Mouse (Mus musculus) adrenal gland, adult 2 months (tissue): Measurements from ENCODE around the gene Kcnj2. TPM values are rescaled to one million over a fixed set of nuclear protein-coding genes. Genes with fewer than 3 reads are reported as not detected.

Source experiments
- DNase-seq: peaks from one replicate; pipeline ENCODE4 v3.0.0; 2021
- long read RNA-seq: library from polyadenylated mRNA; stranded (forward); transcript quantifications from one replicate; pipeline ENCODE4 v2.0.0, GENCODE M21; 2021
- polyA plus RNA-seq: library from polyadenylated mRNA; depleted of rRNA; stranded (reverse); fragments of >200 nt; gene quantifications from 2 replicates; pipeline ENCODE4 v1.2.3, GENCODE M21; 2012; rRNA removed
- total RNA-seq, 2 experiments: library from RNA; stranded (reverse); gene quantifications; 2 replicates each; pipeline ENCODE4 v1.2.3; 2021

Kcnj2 gene
- 10 to 100 TPM in 1 of 2 experiments, 1 to 10 TPM in 1; 9.9 to 10.7 TPM for total RNA-seq
- polyA plus RNA-seq: 0.44 and 0.64 TPM in 2 replicates
- long read RNA-seq, full-length matches to known transcripts: 1 of 3 reads
- long read RNA-seq, partial matches to known transcripts: 0 of 3 reads
- long read RNA-seq, other reads (novel, unspliced or antisense): 2 of 3 reads

DNA sequence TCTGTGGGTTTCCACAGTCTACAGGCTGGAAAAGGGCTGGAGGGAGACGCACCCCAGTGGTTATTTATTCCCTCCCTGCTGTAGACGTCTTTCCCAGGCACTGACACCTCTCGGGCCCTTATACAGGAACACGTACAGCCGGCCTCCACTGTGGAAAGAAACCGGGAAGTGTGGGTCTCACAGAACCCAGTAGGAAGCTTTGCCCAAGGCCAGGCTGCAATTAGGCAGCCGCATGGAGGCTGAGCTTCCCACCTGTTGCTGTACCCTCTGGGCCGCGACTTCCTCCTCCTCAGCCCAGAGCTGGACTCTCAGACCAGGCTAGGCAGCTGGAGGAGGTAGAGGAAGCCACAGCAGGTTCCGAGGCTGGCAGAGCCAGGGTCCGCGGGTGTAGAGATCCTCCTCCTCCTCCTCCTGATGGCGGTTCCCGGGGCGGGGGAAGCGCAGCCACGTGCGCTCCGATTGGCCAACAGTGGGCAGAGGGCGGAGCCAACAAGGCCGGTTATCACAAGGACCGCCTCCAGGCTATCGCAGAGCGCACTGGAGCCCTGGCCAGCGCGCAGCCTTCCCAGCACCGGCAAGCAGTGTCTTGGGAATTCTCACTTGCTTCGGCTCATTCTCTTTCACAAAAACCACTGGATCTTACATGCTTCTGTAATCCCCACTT, at the start of gene Kcnj2:
TSS of gene Kcnj2 (plus strand) at position 530 of the 664 bp plus-strand sequence.
- DNase-seq: peak; percentile 98

- no peak for DNase-seq
Observed at GRCm38 (mm10) chr11:111016206-111016605, 49.8 kb upstream of the Kcnj2 start.

DNA sequence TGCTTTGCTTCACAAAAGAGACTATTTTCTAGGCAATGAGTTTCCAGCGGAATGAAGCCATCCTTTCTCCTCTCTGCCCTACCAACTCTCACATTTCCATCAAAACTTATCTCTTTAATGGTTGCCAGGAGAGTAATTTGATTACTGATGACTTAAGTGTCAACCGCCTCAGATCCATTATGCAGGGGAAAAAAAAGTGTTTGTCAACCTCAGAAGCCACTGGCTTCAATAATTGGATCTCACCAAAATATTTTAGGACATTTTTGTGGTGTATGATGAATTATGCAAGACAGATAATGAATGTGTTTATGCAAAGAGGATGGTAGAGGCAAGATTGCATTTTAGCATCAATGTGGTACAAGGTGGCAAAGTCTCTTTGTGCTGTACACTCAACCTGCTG, 45.8 kb upstream of the Kcnj2 start:
- DNase-seq: no peak

GRCm38 (mm10) chr11:111022681-111023281, 43.2 kb upstream of the Kcnj2 start:
- no peak for DNase-seq

GRCm38 (mm10) chr11:111042175-111042574, 23.8 kb upstream of the Kcnj2 start:
- no peak for DNase-seq

DNA sequence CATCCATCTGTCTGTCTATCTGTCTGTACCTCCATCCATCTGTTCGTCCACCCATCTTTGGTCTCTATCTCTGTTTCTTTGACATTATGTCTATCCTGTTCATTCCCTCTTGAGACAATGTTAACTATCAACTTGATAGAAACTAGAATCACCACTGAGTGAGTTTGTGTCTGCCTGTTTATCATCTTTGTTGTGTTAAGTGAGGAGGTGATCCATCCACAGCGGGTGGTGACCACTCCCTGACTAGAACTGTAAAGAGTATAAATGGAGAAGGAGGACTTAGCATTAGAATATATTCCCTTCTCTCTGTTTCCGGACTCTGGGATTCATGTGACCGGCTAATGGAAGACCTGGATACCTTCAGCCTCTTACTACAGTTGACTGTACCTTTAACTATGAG, 22.7 kb upstream of the Kcnj2 start:
- DNase-seq: no peak

GRCm38 (mm10) chr11:111054252-111054651, 11.7 kb upstream of the Kcnj2 start:
- DNase-seq: no peak

GRCm38 (mm10) chr11:111054854-111055822, 10.8 kb upstream of the Kcnj2 start:
- DNase-seq: peak; percentile 7

- peak; percentile 49 for DNase-seq
Observed at GRCm38 (mm10) chr11:111056030-111056429, 9.9 kb upstream of the Kcnj2 start.

DNA sequence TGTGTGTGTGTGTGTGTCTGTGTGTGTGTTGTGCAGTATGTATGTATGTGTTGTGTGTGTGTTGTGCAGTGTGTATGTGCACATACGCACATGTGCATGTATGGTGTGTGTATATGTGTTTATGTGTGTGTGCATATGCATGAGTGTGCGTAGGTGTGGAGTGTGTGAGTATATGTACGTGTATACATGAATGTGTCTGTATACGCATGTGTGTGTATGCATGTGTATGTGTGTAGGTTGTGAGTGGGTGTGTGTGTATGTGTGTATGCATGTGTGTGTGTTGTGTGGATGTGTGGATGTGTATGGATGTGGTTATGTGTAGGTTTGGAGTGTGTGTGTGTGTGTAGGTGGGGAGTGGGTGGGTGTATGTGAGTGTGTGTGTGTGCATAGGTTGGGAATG, 8.5 kb upstream of the Kcnj2 start:
- no peak for DNase-seq

DNA sequence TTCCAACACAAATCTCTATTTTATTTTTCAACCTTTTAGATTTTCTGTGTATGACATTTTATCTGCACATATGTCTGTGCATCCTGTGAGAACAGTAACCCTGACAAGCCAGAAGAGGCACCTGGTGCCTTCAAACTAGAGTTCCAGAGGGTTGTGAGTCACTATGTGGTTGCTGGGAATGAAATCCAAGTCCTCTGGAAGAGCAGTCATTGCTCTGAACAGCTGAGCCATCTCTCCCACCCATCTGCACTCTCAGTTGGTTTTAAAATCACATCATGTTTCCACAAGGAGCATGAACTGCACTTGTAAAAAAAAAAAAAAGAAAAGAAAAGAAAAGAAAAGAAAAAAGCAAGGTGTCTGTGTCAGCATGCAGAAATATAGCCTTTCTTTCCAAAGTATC, 6.5 kb upstream of the Kcnj2 start:
- no peak for DNase-seq

DNA sequence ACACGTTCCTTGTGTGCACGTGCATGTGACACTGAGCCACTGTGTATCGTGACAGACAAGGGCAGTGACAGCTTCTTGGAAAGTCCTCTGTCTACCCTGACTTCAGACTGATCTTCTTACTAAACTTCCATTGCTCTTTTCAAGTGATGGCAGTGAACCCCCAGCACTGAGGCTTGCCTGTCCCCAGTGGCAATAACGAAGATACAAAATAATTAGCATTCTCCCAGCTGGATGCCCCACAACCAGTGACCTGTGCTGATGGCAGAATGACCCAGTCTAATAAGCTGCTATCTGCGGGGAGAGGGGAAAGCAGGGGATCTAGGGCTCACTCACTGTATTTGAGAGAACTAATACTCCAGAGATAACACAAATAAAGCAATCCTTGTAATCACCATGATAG, 5.7 kb upstream of the Kcnj2 start:
- DNase-seq: no peak

- DNase-seq: peak; percentile 58
Observed at GRCm38 (mm10) chr11:111064751-111065527, 1.0 kb upstream of the Kcnj2 start.

DNA sequence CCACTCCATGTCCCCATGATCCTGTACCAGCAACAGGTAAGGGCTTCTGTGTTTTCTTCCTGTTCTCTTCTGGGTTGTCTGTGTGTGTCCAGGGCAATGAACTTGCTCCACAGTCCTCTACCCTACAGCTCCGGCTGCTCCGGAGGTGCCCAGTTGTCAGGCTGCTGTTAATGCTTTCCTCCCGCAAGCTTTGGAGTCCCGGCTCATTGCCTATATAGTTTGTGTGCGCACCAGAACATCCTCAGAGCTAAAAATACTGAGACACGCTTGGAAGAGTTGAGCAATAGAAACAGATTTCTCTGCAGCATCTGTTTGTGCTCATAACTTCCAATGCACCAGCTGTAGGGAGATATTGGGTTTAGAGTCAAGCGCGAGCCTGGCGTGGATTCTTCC, 331 bp downstream of the Kcnj2 start:
- DNase-seq: no peak

DNA sequence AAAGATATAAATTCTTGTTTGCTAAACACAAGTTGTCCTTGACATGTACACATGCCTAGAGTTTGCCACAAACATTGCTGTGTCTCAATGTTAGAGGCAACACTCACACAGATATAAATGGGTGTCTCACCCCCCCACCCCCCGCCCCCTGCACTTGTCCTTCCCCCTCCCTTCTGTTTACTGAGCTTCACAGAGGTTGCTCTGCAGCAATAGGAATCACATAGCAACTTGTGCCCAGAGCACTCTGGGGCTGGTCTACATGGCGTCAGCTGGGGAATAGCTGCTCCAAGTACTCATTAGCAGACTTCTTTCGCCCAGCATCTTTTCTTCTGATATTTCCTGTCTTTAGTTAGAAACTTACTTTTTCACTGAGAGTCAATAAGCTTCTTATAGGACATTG, 1.8 kb downstream of the Kcnj2 start:
- no peak for DNase-seq

DNA sequence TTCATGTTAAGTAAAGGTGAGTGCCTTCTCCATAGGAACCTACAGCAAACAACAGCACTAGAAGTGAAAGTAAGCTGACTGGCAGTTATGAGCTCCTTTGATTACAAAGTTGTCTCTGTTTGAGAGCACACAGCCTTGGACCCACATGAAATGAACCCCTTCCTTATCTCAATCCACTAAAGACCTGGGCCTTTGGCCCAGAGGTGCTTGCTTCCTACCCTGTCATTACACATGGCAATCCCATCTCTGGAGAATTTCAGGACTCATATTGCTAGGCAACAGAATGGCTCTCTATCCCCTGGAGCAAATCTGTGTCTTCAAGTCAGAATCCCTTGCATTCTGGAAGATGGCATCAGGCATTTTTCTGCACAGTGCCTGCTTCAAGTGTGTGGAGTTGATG, 4.5 kb downstream of the Kcnj2 start:
- DNase-seq: no peak

DNA sequence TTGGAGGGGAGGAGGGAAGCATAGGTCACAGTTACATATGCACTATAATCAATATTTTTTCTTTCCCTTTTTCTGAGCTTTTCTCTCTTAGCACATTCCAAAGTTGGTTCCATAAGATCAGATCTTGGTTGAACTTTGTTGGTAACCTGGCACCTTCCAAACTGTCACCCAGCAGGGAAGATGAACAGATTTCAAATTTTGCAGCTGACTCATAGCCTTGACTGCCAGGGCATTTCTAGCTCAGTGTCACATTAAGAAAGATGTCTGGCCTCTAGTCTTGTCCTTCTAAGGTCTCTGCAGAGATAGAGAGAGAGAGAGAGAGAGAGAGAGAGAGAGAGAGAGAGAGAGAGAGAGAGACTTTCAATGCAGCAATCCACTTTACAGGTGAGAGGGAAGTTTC, 8.2 kb downstream of the Kcnj2 start:
- DNase-seq: peak; percentile 61

GRCm38 (mm10) chr11:111078107-111078506, 12.1 kb downstream of the Kcnj2 start:
- DNase-seq: no peak

DNA sequence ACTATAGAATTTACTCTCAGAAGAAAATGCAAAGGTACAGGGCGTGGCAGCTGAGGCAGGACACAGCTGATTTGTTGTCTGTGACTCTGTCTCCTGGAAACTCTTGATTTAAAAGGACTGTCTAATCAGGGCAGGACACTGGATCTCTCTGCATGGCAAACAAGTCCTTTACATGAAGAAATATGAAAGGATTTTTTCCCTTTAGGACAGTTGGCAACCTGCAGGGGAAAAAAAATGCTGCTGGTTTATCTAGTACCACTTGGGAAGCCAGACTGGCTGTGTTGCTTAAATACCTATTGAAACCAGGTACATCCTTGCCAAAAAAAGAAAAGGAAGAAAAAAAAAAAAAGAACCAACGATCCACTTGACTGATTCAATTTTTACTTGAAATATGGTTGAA, 17.0 kb downstream of the Kcnj2 start:
- no peak for DNase-seq

GRCm38 (mm10) chr11:111086933-111087332, 21.0 kb downstream of the Kcnj2 start:
- no peak for DNase-seq

GRCm38 (mm10) chr11:111088226-111088625, 22.3 kb downstream of the Kcnj2 start:
- DNase-seq: no peak

DNA sequence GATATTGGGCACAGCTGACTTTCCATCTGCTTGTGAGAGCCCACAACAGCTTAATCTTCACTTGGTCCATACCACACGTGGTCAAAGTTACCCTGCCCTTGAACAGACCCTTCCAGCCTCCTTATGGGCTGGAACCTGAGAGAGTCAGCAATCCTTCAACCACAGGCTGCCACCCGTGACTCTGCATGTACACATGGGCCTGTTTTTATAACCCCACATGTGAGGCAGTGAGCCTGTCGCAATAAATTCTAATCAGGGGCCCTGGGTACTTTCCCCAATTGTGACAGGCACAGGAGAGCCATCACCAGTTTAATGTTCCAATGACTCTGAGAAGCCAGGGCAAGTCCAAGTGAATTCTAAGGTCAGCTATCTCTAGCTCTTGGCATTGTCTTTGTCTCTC, 22.8 kb downstream of the Kcnj2 start:
- DNase-seq: no peak
